Mouse (Mus musculus): ENCODE measurements around the gene Noc2l. TPM values are rescaled to one million over a fixed set of nuclear protein-coding genes. Genes with fewer than 3 reads are reported as not detected.
A peak's percentile ranks its signal among the peaks of the same experiment; 100 is the strongest.

Noc2l gene
- polyA plus RNA-seq, 1 experiment from 2014 or later: 130 TPM

GRCm38 (mm10) chr4:156252619-156253018 is 16.8 kb downstream of the Noc2l start:
- Histone ChIP-seq H3K27me3 (replicated peaks) (peaks cover 17% of the 10 kb centered on the region), H3K27ac (peak overlapping the region; percentile 98), H3K9ac (peak overlapping the region; percentile 75), H3K4me2 (peak overlapping the region; percentile 72), H3K4me3 (peak overlapping the region; percentile 40), H3K4me1 (peaks cover 66% of the 10 kb centered on the region), H3K9me3 (replicated peaks) (no peaks in the 10 kb centered on the region), H3K36me3 (peaks cover 44% of the 10 kb centered on the region)
- peak; percentile 9; the same call in 1 of the 2 replicates for ATAC-seq
- WGBS (ENCODE audit: insufficient replicate concordance): 20% methylated on average over 3 of the region's 3 CpGs

DNA sequence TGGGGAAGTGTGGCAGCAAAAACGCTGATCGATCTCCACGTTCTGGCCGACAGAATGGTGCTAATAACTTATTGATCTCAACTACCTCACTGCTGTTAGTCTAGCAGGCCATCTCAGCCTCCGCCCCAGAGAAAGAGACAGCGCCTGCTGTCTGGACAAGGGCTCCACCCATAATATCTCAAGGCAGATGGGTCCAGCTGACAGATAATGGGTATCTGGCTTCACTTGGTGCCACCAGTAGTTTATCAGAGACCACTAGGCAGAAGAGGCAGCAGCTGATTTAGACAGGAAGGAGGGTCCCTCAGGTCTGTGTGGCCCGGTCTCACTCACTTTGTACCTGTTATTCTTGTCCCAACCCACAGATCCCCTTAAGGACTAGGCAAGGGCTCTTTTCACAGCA is 17.2 kb downstream of the Noc2l start:
- peaks cover 40% of the 10 kb centered on the region for H3K36me3 ChIP-seq
- ATAC-seq: peak; percentile 90
- peak overlapping the region; percentile 72 for H3K4me2 ChIP-seq
- H3K4me3 ChIP-seq: peak overlapping the region; percentile 40
- H3K9ac ChIP-seq: peak overlapping the region; percentile 75
- no peaks in the 10 kb centered on the region for H3K9me3 ChIP-seq (replicated peaks)
- H3K4me1 ChIP-seq: peaks cover 66% of the 10 kb centered on the region
- peaks cover 17% of the 10 kb centered on the region for H3K27me3 ChIP-seq (replicated peaks)
- H3K27ac ChIP-seq: peak overlapping the region; percentile 98
- WGBS (ENCODE audit: insufficient replicate concordance): 6% methylated on average over 7 of the region's 7 CpGs

DNA sequence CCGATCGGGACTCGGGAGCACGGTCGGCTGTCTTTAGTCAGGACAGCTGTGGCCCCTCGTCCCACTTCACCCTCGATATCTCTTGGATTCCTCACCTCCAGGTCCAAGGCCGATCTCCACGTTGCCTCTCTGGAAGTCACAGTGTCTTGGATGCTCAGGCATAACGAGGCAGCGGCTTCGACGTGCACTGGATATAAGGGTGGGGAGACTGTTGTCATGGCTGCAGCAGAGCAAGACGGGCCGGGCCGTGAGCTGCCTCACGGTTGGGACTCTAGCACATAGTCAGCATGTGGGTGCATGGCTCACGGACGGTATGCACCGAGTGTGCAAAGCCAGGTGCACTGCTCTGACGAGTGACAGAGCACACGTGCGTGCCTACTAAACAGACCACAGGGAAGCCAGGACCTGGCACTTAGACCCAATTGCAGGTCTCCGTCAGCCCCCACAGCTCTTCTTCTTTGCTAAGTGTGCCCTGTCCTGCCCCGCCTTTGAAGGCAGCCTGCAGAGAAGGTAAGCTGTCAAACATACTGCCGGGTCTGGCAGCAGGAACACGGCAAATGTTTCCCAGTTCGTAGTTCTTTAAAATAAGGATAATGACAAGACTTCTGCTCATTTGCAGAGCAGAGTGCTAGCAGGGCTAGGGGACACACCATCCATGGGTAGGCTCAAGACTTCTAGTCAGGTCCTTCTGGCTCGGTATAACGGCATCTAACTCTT is 18.7 kb downstream of the Noc2l start:
- H3K9me3 ChIP-seq (replicated peaks): no peaks in the 10 kb centered on the region
- H3K36me3 ChIP-seq: peaks cover 25% of the 10 kb centered on the region
- H3K27me3 ChIP-seq (replicated peaks): peaks cover 17% of the 10 kb centered on the region
- H3K27ac ChIP-seq: peak overlapping the region; percentile 95
- 1% methylated on average over 30 of the region's 30 CpGs for WGBS (ENCODE audit: insufficient replicate concordance)
- ATAC-seq: peak; percentile 58
- peaks cover 54% of the 10 kb centered on the region for H3K4me1 ChIP-seq
- peak overlapping the region; percentile 70 for H3K4me2 ChIP-seq
- H3K4me3 ChIP-seq: peak overlapping the region; percentile 61
- peak overlapping the region; percentile 86 for H3K9ac ChIP-seq

- WGBS (ENCODE audit: insufficient replicate concordance): 4% methylated on average over 26 of the region's 26 CpGs
- Histone ChIP-seq H3K9ac (peak within 1 kb of the TSS; percentile 86), H3K4me1 (peaks cover 47% of the 10 kb centered on the region)
Measured at GRCm38 (mm10) chr4:156255078-156255839, 19.4 kb downstream of the Noc2l start, which contains the start of gene Samd11. Gene Samd11, minus strand, starts transcription at chr4:156255657.

More at GRCm38 (mm10) chr4:156255078-156255839, 19.4 kb downstream of the Noc2l start, which contains the start of gene Samd11:
- H3K36me3 ChIP-seq: peaks cover 18% of the 10 kb centered on the region
- H3K27ac ChIP-seq: peak within 1 kb of the TSS; percentile 95
- H3K4me2 ChIP-seq: peak within 1 kb of the TSS; percentile 70
- H3K9me3 ChIP-seq (replicated peaks): no peaks in the 10 kb centered on the region
- peak; percentile 28 for ATAC-seq
- H3K4me3 ChIP-seq: peak within 1 kb of the TSS; percentile 61
- peaks cover 17% of the 10 kb centered on the region for H3K27me3 ChIP-seq (replicated peaks)

Small RNA genes lying within 50 kb of the gene (microRNA-seq; reads per million reads assigned to microRNA genes)
- gene Mir7658: 3.2 reads per million

Other genes with a start within 250 kb of the Noc2l start
- gene B3galt6, start 243.4 kb upstream of the Noc2l start, polyA plus RNA-seq (2016; fragmentation: Nextera tagmentation; extraction: Ambion mirVana): 8.2 and 8.7 TPM in 2 replicates
- 93.4 and 93.9 TPM in 2 replicates for gene Sdf4, start 243.1 kb upstream of the Noc2l start, polyA plus RNA-seq (2016; fragmentation: Nextera tagmentation; extraction: Ambion mirVana)
- 0.39 and 0.60 TPM in 2 replicates for gene Tnfrsf4, start 222.2 kb upstream of the Noc2l start, polyA plus RNA-seq (2016; fragmentation: Nextera tagmentation; extraction: Ambion mirVana)
- gene Tnfrsf18, start 209.8 kb upstream of the Noc2l start, polyA plus RNA-seq (2016; fragmentation: Nextera tagmentation; extraction: Ambion mirVana): 0.77 and 0.99 TPM in 2 replicates
- gene Ttll10, start 176.6 kb upstream of the Noc2l start, polyA plus RNA-seq (2016; fragmentation: Nextera tagmentation; extraction: Ambion mirVana): 0.07 and 0.15 TPM in 2 replicates
- gene 9430015G10Rik, start 126.0 kb upstream of the Noc2l start, polyA plus RNA-seq (2016; fragmentation: Nextera tagmentation; extraction: Ambion mirVana): 19.6 and 20.3 TPM in 2 replicates
- 0.06 and 0.19 TPM in 2 replicates for gene Rnf223, start 105.5 kb upstream of the Noc2l start, polyA plus RNA-seq (2016; fragmentation: Nextera tagmentation; extraction: Ambion mirVana)
- 16.1 and 17.8 TPM in 2 replicates for gene Agrn, start 38.5 kb upstream of the Noc2l start, polyA plus RNA-seq (2016; fragmentation: Nextera tagmentation; extraction: Ambion mirVana)
- 2.6 and 3.2 TPM in 2 replicates for gene Isg15, start 35.2 kb upstream of the Noc2l start, polyA plus RNA-seq (2016; fragmentation: Nextera tagmentation; extraction: Ambion mirVana)
- gene AW011738, start 32.7 kb upstream of the Noc2l start, polyA plus RNA-seq (2016; fragmentation: Nextera tagmentation; extraction: Ambion mirVana): 1.3 and 1.4 TPM in 2 replicates
- 0.12 TPM in 2 replicates for gene Perm1, start 20.1 kb upstream of the Noc2l start, polyA plus RNA-seq (2016; fragmentation: Nextera tagmentation; extraction: Ambion mirVana)
- gene Plekhn1, start 1.2 kb upstream of the Noc2l start, polyA plus RNA-seq (2016; fragmentation: Nextera tagmentation; extraction: Ambion mirVana): 7.2 TPM in 2 replicates
- gene Samd11, start 19.6 kb downstream of the Noc2l start, polyA plus RNA-seq (2016; fragmentation: Nextera tagmentation; extraction: Ambion mirVana): 26.8 and 28.4 TPM in 2 replicates
- gene Vmn2r-ps159, start 95.1 kb downstream of the Noc2l start, polyA plus RNA-seq (2016; fragmentation: Nextera tagmentation; extraction: Ambion mirVana): not detected in 2 replicates